Mouse (Mus musculus) thymus, postnatal 14 days (tissue): ENCODE measurements around the gene Mapre3.

Source experiments
- DNase-seq: peaks from one replicate; pipeline ENCODE4 v3.0.0; 2021

The Mapre3 gene

DNA sequence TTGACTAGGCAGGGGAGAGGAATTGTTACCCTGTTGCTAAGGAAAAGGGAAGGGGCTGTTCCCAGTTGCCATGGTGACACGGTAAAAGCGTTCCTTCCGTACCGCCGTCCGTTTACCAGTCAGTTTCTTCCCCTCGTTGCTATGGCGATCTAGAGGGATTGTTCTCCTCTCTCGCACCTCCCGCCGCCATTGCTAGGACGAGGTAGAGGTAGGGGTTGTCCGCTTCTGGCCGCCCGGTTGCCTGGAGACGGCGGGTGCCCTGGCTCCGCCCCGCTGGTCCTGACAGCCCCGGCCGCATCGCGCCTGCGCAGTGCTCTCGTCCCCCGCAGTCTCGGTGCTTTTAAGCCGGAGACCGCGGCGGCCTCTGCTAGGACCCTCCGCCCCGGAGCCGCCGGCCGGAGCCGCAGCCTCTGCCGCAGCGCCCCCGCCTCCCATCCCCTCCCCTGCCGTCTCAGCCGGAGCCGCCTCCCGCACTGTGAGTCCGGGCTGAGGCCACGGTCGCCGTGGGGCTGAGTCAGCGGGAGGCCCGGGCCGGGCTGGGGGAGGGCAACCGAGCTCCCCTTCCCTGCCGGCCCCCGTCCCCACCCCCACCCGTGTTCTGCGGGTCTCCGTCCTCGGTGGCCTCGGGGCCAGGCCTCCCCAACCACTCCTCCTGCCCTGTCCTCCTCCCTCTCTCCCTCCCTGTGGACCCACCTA lies at the start of gene Mapre3:
Mapre3 (plus strand) TSS at position 218 of the 696 bp plus-strand sequence.
- DNase-seq: peak; percentile 87

DNA sequence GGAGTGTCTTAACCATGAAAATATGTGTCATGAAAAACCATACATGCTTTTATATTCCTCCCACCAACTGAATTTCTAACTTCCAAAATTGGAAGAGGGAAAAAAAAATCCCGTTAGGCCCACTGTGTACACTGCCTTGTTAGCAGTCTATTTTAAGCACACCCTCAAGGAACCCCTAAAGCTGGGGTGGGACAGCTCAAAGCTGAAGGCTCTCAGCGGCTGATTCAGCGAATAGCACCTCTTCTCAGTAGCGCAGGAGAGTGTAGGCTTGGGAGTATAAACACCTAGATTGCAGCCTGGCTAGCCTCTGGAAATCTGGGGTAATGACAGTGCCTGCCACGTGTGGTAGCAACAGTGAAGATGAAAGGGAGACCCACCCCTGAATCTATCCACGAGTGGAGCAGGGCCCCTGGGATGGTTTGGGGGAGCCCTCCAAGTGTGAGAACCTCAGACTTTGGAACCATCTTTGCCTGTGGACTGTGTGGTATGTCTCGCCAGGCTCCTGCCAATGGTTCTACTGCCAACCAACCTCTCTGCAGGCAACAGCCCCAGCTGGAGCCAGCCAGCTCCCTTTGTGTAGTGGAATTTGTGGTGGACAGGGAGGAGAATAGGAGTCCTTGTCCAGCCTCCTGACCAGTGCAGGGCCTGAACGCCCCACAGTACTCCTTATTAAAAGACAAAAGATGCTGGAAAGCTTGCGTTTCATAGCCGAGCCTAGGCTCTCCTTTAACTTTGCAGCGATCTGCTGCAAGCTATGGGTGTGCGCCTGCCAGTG lies 48.7 kb upstream of the Mapre3 start:
- DNase-seq: no peak

DNA sequence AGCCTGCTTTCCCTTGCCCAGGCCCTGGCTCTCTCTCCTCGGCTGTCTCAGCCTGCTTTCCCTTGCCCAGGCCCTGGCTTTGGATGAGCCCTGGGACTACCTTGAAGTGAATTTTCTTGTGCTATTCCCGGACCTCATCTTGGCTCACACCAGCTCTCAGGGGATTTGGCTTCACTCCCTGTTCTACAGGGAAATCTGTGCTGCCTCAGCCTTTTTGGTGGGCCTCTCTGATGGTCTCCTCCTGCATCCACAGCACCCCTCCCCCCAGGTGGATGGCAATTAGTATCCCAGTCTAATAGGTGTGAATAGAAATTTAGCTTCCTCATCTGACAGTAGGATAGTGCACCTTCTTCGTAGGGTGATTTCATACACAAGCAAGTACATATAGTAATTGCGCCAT lies 46.4 kb upstream of the Mapre3 start:
- no peak for DNase-seq

DNA sequence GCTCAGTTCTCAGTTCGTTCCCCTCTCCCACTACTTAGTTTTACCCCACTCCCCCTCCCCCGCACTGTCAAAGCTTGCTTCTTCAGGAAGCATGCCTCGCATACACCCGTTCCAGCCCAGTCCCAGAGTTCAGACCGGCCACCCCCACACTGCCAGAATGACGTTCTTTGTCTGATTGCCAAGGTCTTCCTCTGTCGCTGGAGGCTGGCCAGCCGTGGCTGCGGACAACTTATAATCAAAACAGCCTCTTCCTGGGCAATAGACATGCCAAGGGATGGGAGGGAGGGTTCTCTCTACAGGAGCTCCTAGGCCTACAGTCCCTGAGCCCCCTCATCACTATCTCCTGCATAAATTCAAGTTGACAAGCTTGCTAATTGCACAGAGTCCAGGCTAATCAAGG lies 45.8 kb upstream of the Mapre3 start:
- no peak for DNase-seq

DNA sequence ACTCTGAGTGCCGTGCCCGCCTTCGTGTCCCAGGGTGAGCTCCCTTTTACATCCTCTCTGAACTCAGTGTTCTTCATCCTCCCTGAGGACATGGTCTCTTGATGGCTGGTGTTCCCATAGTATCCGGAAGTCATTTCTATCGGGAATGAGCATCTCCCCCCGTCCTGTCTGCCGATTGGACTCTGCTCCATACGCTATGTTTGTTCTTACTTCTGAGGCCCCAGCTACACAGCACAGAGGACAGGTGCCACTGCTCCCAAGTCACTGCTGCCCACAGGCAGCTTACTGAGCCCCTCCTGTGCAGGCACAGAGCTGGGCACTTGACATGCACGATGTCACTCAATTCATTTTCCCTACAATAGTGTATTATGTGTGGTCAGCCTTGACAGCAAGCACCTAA lies 45.4 kb upstream of the Mapre3 start:
- no peak for DNase-seq

DNA sequence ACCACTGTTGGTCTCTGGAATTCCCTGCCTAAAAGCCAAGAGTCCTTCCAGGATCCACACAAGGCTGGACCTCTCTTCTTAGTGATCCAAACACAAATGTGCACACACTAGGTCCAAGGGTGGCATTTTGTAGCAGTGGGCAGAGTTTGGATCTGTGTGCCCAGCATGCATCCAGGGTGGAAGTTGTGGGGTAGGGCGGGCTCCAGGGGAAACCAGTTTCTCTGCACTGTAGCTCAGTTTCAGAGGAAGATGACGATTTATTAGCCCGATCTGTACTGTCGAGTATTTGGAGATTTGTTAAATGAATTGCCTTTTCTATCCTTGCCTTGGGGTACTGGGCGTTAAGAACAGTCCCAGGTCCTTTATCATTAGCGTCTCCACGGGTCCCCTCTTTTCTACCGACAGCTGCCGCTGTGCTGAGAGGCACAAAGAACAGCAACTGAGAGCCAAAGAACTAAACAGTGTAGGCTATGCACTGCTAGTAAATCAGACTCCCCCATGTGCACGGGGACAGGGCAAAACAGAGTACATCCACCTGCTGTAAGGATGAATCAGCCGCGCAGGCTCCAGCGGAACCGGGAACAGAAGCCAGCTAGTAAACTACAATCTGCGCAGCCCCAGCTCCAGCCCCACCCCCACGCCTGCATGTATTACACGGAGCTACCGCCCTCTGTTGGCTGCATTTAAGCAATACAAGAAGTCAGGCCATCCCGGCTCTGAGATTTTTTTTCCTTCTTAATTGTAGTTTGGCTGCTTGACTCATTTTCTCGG lies 39.7 kb upstream of the Mapre3 start:
- DNase-seq: peak; percentile 84

DNA sequence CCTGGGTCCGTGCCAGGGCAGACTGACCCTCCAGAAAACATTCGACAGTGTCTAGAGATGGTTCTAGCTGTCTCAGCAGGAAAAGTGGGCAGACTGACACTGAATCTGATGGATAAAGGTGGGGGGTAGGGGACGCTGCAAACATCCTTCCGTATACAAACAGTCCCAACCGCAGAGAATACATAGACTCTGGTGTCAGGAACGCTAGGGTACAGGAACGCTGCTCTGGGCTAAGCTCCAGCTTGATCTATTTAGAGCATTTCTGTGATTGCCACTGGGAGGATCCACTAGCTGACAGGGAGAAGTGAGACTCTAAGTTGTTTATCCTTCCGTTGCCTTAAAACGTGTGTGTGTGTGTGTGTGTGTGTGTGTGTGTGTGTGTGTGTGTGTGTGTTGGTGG lies 33.7 kb upstream of the Mapre3 start:
- no peak for DNase-seq

DNA sequence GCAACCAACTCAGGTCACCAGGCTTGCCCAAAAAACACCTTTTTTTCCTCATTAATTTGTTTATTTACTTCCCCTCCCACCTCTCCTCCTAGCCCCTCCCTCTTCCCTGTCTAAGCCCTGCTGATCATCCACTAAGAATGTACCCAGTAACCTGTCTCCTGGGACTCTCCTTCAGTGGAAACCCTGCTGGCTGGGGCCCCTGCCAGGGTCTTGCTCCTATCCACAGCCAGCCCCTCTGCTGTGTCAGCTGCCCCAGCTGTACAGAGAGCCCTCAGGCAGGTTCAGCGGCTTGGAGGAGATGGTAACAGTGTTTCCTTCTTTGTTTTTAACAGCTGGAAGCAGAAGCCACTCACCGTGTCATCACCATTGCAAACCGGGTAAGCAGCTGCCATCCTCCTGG lies 33.3 kb upstream of the Mapre3 start:
- no peak for DNase-seq

DNA sequence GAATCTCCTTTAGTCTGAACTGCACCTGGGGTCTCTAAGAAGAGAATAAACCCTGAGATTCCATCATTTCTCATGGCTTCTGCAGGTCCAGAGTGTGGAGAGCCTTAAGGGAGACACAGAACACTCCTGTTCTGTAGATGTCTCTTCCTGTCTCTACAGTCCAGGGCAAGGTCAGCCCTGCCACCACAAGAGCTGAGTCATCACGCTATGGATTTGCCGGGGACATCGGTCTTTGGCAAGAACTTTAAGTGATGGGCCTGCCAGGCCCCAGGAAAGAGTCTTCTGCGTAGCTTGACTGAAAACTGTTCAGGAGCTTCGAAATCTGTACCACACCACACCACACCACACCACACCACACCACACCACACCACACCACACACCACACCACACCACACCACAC lies 27.1 kb upstream of the Mapre3 start:
- no peak for DNase-seq

DNA sequence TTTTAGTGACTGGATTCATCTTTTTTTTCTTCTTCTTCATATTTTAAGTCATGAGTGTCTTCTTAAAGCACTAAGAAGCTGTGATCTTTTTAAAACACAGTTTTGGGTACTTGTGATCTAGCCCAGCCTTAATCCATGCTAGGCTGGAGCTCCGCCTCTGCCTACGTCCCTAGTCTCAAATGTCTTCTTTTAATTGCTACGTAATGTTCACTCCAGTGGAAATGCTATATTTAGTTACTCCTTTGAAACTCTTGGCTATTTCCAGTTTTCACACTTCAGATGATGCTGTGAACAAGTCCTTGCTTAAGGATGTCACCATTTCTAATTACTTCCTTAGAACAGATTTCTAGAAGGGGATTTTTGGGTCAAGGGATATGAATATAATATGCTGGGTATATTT lies 24.4 kb upstream of the Mapre3 start:
- DNase-seq: no peak

DNA sequence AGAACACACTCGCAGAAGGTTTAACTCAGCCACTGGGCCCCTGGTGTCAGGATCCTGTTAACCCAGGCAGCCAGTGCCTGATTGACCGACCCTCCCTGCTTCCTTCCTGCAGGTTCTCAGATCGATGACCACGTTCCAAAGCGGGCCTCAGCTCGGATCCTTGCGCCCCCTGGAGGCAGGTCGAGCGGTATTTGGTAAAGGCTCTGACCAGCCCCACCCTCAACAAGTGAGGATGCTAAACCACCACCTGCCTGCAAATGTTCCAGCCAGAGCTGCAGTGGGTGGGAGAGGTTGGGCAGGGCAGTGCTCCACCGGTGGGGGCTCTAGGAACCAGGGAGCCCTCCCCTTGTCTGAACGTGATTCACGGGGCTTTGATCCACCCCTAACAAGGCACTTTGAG lies 18.3 kb upstream of the Mapre3 start:
- DNase-seq: peak; percentile 76

DNA sequence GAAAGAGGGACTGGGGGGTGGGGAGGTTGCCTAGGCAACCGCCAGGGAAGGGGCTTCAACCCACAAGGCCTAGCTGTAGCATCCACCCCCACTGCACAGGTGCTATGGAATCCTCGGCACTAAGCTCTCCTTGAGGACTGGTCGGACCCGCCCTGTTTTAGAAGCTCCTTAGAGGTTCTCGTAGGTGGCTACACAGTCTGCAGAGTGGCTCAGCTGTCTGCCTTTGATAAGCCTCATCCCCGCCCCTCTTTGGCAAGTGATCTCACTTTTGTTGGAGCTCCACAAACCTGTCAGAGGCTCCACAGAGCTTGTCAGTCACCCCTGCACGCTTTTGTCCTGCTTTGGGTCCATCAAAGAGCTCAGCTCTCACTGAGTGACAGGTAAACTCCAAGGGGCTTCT lies 17.0 kb upstream of the Mapre3 start:
- DNase-seq: no peak

DNA sequence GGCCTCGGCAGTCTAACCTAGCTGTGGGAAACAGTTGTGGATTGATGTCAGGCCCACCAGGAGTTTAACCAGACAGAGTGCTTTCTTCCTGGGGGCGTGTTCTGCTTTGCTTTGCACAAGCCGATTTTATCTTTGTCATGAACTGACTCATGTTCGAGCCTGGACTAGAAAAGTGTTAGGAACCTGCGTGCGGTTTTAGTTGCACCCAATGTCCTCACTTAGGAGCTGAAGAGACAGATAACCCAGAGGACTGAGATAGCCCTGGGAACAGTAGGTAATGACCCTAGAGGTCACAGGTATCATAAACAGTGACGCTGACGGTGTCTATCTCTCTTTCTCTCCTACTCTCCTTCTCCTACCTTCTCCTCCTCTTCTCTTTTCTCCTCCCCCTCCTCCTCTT lies 16.5 kb upstream of the Mapre3 start:
- DNase-seq: no peak

DNA sequence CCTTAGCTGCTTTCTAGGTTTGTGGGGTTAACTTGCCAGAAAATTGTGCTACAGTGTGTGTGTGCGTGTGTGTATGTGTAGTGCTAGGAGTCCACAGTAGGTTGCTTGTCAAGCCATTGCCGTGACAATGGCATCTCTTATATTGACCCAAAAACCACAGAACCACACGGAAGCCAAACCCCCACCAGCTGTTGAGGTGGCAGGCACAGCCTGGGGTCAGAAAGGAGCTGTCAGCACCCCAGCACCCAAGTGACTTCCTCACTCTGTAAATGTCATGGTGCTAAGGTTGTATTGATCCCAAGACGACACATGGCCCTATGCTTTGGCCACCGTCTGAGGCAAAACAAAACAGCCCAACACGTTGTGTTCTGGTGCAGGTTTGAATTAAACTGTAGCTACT lies 15.5 kb upstream of the Mapre3 start:
- DNase-seq: no peak

DNA sequence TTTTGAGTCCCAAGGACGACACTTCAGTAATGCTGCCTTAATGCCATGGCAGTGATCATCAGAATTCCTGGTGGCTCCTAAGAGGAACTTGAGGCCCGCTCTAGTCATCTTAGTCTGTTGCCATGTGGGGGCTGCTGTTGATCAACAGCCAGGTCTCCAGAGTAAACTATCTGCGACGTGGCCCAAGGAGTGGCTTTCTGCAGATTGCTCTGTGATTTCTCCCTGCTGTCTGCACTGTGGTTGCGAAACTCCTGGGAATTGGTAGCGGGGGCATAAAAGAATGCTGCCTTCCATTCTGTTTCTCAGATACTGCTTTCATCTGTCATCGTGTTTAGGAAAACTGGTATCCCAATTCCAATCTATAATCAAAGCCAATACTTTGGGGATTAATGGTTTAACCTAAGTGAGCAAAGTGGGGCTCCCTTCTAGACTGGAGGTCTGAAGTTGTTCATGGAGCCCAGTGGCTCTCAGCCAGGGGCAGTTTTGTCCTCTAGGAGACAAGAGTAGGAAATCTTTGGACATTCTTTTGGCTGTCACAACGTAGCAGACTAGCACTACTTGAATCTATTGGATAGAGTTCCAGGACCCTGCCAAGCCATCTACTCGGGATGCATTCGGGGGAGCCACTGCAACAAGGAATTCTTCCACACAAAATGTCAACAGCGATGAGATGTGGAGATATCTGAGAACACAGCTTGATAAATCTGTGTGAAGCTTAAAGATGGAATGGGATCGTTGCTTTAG lies 11.5 kb upstream of the Mapre3 start:
- DNase-seq: no peak

DNA sequence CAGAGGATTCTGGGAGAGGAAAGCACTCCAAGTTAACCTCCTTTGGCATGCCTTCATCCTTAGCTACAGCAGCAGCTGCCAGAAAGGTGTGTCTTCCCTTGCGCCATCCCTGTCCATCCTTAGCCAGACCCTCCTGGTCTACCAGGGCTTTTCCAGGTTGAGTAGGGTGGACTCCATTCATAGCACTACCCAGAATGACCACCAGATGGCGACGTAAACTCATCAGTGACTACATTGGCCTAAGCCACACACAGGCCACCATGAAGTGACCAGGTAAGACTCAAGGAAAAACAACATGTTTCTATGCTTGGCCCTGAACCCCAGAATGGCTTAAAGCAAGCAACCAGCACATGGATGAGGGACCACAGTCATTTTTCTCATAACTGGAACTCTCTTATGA lies 8.3 kb upstream of the Mapre3 start:
- peak; percentile 78 for DNase-seq

DNA sequence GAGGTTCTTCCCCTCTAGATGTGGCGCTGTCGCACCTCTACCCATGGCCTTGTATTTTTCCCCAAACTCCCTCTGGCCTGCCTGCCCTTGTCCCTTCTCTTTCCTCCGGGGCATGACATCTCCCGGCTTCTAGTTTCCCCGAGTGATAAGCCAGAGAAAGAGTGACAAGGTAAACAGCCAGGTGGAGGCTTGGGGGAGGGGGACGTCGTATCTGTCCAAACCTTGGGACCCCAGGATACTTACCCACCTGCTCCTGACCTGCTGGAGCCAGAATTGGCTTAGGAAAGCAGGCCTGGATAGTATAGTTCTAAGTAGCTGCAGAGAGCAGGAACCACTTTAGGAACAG lies 652 bp downstream of the Mapre3 start:
- DNase-seq: peak; percentile 16

DNA sequence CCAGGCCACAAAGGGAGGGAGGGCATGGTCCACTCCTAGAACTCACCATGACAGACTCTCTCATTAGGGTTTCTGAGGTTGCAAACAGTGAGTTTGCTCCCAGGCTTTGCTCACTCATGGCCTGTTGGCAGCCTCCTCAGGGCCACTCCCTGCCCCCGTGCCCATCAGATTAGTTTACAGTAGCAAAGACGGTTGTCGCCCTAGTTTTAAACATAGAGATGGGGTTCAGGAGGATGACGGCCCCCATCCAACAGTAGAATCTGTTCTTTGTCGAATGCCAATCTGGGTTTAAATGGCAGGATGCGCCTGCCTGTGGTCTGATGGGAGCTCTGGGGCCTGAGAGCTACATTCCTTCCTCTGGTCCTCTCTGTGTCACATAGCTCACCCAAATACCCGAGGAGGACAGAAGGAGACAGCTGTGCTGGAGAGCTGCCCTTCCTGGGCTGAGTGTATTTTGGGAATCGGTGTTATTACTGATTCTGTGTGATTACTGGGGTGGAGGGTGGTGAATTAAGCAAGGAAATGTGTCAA lies 1.9 kb downstream of the Mapre3 start:
- no peak for DNase-seq

DNA sequence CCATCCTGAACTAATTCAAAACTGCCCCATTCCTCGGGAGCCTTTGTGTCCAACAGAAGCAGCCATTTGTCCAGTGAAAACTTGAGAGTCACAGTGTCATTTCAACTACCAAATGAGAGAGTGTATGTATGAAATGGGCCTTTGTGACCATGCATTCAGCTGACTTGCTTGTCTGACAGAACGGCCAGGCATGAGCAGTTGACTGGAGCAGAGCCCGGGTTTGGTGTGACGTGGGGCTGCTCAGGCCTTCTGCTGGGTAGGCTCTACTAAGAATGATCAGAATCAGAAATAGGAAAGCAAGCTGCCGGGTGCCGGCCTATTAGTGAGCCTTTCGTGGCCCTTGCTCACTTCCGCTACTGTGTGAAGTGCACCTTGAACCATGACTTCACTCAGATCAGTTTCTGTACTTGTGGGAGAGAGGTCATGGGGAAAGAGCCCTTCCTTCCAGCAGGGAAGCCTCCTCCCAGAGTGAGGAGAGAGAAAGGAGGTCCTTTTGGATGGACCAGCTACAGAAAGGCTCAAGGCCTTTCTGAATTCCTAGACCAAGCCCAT lies 4.4 kb downstream of the Mapre3 start:
- DNase-seq: no peak

DNA sequence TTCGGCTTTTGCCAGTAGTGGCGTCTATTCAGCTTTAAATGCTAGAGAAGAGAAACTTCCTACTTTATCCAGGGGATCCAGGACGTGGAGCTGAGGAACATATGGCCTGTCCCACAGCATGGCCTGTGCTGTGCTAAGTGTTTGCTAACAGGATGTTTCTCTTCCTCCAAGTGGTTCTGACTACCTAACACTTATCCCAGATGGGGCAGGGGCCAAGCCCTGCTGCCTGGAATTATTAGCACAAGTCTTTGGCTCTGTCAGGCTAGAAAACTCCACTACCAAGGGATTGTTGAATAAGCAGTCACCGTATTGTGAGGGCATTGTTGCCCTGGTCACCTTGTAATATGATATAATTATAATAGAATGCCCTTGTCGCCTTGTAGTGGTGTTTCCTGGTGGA lies 8.2 kb downstream of the Mapre3 start:
- DNase-seq: no peak

DNA sequence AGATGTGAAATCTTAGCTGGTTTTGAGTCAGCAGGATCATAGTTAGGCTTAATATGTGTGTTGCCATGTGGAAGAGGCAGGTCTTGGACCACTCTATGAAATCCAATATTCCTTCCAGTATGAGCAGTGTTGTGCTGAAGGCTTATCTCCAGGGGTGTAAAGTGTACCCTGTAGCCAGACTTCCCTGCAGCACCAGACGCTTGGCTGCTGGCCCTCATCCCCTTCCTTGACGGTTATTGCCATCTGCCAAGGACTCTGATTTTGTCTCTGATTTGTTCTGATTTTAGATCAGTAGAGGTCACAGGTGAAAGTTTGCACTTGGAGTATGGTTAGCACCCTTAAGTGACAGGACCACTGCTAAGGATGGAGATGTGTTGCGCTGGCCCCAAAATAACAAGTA lies 8.7 kb downstream of the Mapre3 start:
- no peak for DNase-seq

DNA sequence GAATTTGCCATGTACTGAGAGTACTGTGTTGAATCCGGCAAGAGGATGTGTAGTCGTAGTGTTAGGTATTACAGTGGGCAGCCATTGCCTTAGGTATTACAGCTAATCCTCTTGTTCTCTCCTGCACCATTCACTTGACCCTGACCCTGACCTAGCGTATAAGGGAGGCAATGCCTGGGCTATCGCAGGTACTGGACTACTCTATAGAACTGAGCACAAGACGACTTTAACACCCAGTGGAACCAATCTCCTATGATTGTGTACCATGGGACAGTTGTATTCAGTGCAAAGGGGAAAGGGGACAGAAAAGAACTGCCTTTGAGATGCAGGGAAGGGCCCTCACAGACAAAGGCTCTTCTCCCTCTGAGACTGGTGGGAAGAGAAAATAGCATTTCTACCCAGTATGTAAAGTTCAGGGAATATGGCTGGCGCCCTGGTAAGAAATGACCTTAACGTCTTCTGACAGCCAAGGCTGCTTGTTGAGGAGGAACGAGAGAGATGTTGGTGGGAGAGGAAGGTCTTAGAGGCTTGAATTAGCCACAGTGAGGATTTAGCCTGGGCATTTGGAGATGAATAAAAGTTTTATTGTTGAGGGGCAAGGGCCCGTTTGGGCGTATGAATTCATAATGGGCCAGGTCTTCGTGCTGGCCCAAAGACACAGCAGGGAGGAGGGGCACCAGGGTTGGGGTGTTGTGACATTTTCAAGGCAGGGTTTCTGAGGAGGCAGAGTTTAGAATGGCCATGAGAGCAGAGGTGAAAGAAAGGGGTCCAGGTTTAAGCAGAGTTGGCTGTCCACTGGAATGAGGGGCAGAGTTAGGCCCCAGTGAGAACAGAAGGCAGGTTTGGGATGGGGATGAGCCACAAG lies 9.9 kb downstream of the Mapre3 start:
- no peak for DNase-seq
